7 mouse cellular contexts compared by ENCODE assay signal in genomic region chr16:10489483-10489882, GRCm38 (mm10). TPM values are rescaled to one million over a fixed set of nuclear protein-coding genes. Genes with fewer than 3 reads are reported as not detected.
DNase-seq lines count a peak whose midpoint lies in the region; ATAC-seq and TF ChIP-seq lines count a peak whose summit lies in the region.

No protein-coding gene starts in this region.

- no peaks in the 10 kb centered on the region for H3K36me3 ChIP-seq in neural tube, embryonic 11.5 days (ENCODE audit: control insufficient read depth, insufficient read depth, low read length)
- no peaks in the 10 kb centered on the region for H3K36me3 ChIP-seq in forebrain, embryonic 14.5 days (ENCODE audit: control insufficient read depth, insufficient read depth, low read length)
- no peaks in the 10 kb centered on the region for H3K36me3 ChIP-seq in limb, embryonic 14.5 days (ENCODE audit: control insufficient read depth, insufficient read depth, low read length)
- H3K36me3 ChIP-seq in stomach, embryonic 16.5 days (ENCODE audit: control insufficient read depth, insufficient read depth, low read length): no peaks in the 10 kb centered on the region

- no peaks in the 10 kb centered on the region for H3K9me3 ChIP-seq in neural tube, embryonic 11.5 days (ENCODE audit: control insufficient read depth, low read length)
- no peaks in the 10 kb centered on the region for H3K9me3 ChIP-seq in forebrain, embryonic 14.5 days (replicated peaks; ENCODE audit: control insufficient read depth, low read length)
- H3K9me3 ChIP-seq in limb, embryonic 14.5 days (ENCODE audit: control insufficient read depth, low read length): no peaks in the 10 kb centered on the region
- no peaks in the 10 kb centered on the region for H3K9me3 ChIP-seq in stomach, embryonic 16.5 days (replicated peaks; ENCODE audit: control insufficient read depth, low read length)

- no peak overlapping the region for H3K27ac ChIP-seq in neural tube, embryonic 11.5 days (ENCODE audit: low read depth, low read length)
- no peak overlapping the region for H3K27ac ChIP-seq in forebrain, embryonic 14.5 days (ENCODE audit: low read depth, low read length)
- H3K27ac ChIP-seq in limb, embryonic 14.5 days (replicated peaks; ENCODE audit: low read depth, low read length): no peak overlapping the region
- no peak overlapping the region for H3K27ac ChIP-seq in stomach, embryonic 16.5 days (ENCODE audit: low read length)

- no peaks in the 10 kb centered on the region for H3K27me3 ChIP-seq in neural tube, embryonic 11.5 days (ENCODE audit: control insufficient read depth, insufficient read depth, low read length)
- H3K27me3 ChIP-seq in forebrain, embryonic 14.5 days (replicated peaks; ENCODE audit: control insufficient read depth, insufficient read depth, low read length): no peaks in the 10 kb centered on the region
- 0 out of 2 replicates have a peak, but pooled peaks cover 9% of the 10 kb centered on the region for H3K27me3 ChIP-seq in limb, embryonic 14.5 days (ENCODE audit: control insufficient read depth, insufficient read depth, low read length)
- H3K27me3 ChIP-seq in stomach, embryonic 16.5 days (ENCODE audit: control insufficient read depth, insufficient read depth, low read length): peaks cover 3% of the 10 kb centered on the region

- DNase-seq in neural tube, embryonic 11.5 days (ENCODE audit: low spot score): no peak
- no peak for DNase-seq in neural tube, embryonic 10.5 days (ENCODE audit: extremely low spot score, low spot score)
- no peak for DNase-seq in forebrain, embryonic 14.5 days (ENCODE audit: low spot score)
- no peak for DNase-seq in limb, embryonic 14.5 days (ENCODE audit: low spot score)
- no peak for DNase-seq in layer of hippocampus, postnatal 10 days (ENCODE audit: low spot score in 2 of 2)
- DNase-seq in left cerebral cortex, adult 8-10 months (ENCODE audit: low spot score in 2 of 2): no peak

- H3K9ac ChIP-seq in neural tube, embryonic 11.5 days (ENCODE audit: low read length): no peak overlapping the region
- no peak overlapping the region for H3K9ac ChIP-seq in forebrain, embryonic 14.5 days (ENCODE audit: low read length)
- H3K9ac ChIP-seq in limb, embryonic 14.5 days (ENCODE audit: low read depth, low read length, severe bottlenecking): no peak overlapping the region
- H3K9ac ChIP-seq in stomach, embryonic 16.5 days (ENCODE audit: low read length): 0 out of 2 replicates have a peak overlapping the region, but pooled peaks have one; percentile 46

- no peak for TF ChIP-seq POLR2A in limb, embryonic 14.5 days (IDR thresholded peaks at IDR 0.05; ENCODE audit: borderline replicate concordance, extremely low read depth, insufficient read depth, insufficient read length)

- no peak for ATAC-seq in neural tube, embryonic 11.5 days (ENCODE audit: insufficient read depth, low FRiP score, low TSS enrichment)
- no peak for ATAC-seq in forebrain, embryonic 14.5 days
- no peak for ATAC-seq in limb, embryonic 14.5 days (ENCODE audit: low FRiP score, low read depth)
- no peak for ATAC-seq in stomach, embryonic 16.5 days (ENCODE audit: insufficient read depth, low FRiP score)

- H3K4me3 ChIP-seq in neural tube, embryonic 11.5 days (ENCODE audit: low read depth, low read length): no peak overlapping the region
- H3K4me3 ChIP-seq in forebrain, embryonic 14.5 days (ENCODE audit: low read depth, low read length): no peak overlapping the region
- 0 out of 2 replicates have a peak overlapping the region, but pooled peaks have one; percentile 13 for H3K4me3 ChIP-seq in limb, embryonic 14.5 days (replicated peaks; ENCODE audit: low read length)
- peak overlapping the region; percentile 22 for H3K4me3 ChIP-seq in stomach, embryonic 16.5 days (replicated peaks; ENCODE audit: low read length)

- no peaks in the 10 kb centered on the region for H3K4me1 ChIP-seq in neural tube, embryonic 11.5 days (ENCODE audit: control insufficient read depth, insufficient read depth, low read length)
- no peaks in the 10 kb centered on the region for H3K4me1 ChIP-seq in forebrain, embryonic 14.5 days (ENCODE audit: control insufficient read depth, insufficient read depth, low read length)
- 0 out of 2 replicates have a peak, but pooled peaks cover 3% of the 10 kb centered on the region for H3K4me1 ChIP-seq in limb, embryonic 14.5 days (ENCODE audit: control insufficient read depth, insufficient read depth, low read length)
- H3K4me1 ChIP-seq in stomach, embryonic 16.5 days (ENCODE audit: control insufficient read depth, insufficient read depth, low read length): no peaks in the 10 kb centered on the region

- WGBS in neural tube, embryonic 11.5 days: 8% methylated on average over 9 of the region's 9 CpGs
- WGBS in forebrain, embryonic 14.5 days: 7% methylated on average over 9 of the region's 9 CpGs
- WGBS in limb, embryonic 14.5 days: 6% methylated on average over 9 of the region's 9 CpGs
- WGBS in stomach, embryonic 16.5 days: 4% methylated on average over 9 of the region's 9 CpGs

- H3K4me2 ChIP-seq in neural tube, embryonic 11.5 days (ENCODE audit: low read depth): peak overlapping the region; percentile 1; the same call in 1 of the 2 replicates
- H3K4me2 ChIP-seq in forebrain, embryonic 14.5 days (ENCODE audit: low read length): peak overlapping the region; percentile 29; the same call in 1 of the 2 replicates
- peak overlapping the region; percentile 42 for H3K4me2 ChIP-seq in limb, embryonic 14.5 days (replicated peaks; ENCODE audit: low read depth, low read length, severe bottlenecking)
- H3K4me2 ChIP-seq in stomach, embryonic 16.5 days (ENCODE audit: low read depth, low read length): peak overlapping the region; percentile 44; the same call in 1 of the 2 replicates

RNA-seq across cellular contexts. Expression of gene Ciita, which starts 9.6 kb away (rescaled TPM):
- 0.09 and 0.12 TPM in 2 replicates for polyA plus RNA-seq in neural tube, embryonic 11.5 days (2014; fragmentation: Nextera tagmentation; extraction: Ambion mirVana)
- 0.12 and 0.15 TPM in 2 replicates for polyA plus RNA-seq in forebrain, embryonic 14.5 days (2014; fragmentation: Nextera tagmentation; extraction: Ambion mirVana)
- polyA plus RNA-seq in limb, embryonic 14.5 days (2012; rRNA removed): 0.10 TPM in 2 replicates
- 0.44 and 0.65 TPM in 2 replicates for polyA plus RNA-seq in limb, embryonic 14.5 days (2014; fragmentation: Nextera tagmentation; extraction: Ambion mirVana)
- polyA plus RNA-seq in stomach, embryonic 16.5 days (2015; fragmentation: Nextera tagmentation; extraction: Ambion mirVana): 0.49 and 0.56 TPM in 2 replicates
- total RNA-seq in layer of hippocampus, postnatal 10 days (2021): under 1 TPM; 0.07 to 0.16 TPM
- under 1 TPM in 3 of 4 experiments, not detected in 1; 0.25 to 0.42 (median 0.26) TPM for total RNA-seq in left cerebral cortex, adult 8-10 months (2022)

RNA-seq across cellular contexts. Expression of gene Tvp23a, which starts 42.3 kb away (rescaled TPM):
- 20.8 and 26.0 TPM in 2 replicates for polyA plus RNA-seq in neural tube, embryonic 11.5 days (2014; fragmentation: Nextera tagmentation; extraction: Ambion mirVana)
- polyA plus RNA-seq in forebrain, embryonic 14.5 days (2014; fragmentation: Nextera tagmentation; extraction: Ambion mirVana): 38.9 and 45.8 TPM in 2 replicates
- 17.7 and 20.7 TPM in 2 replicates for polyA plus RNA-seq in limb, embryonic 14.5 days (2012; rRNA removed)
- polyA plus RNA-seq in limb, embryonic 14.5 days (2014; fragmentation: Nextera tagmentation; extraction: Ambion mirVana): 14.0 and 17.1 TPM in 2 replicates
- polyA plus RNA-seq in stomach, embryonic 16.5 days (2015; fragmentation: Nextera tagmentation; extraction: Ambion mirVana): 9.1 TPM in 2 replicates
- 10 to 100 TPM; 37.9 to 42.0 TPM for total RNA-seq in layer of hippocampus, postnatal 10 days (2021)
- 10 to 100 TPM; 26.6 to 29.9 (median 28.4) TPM for total RNA-seq in left cerebral cortex, adult 8-10 months (2022)

RNA-seq across cellular contexts. Expression of gene Dexi, which starts 53.4 kb away (rescaled TPM):
- 24.1 and 28.2 TPM in 2 replicates for polyA plus RNA-seq in neural tube, embryonic 11.5 days (2014; fragmentation: Nextera tagmentation; extraction: Ambion mirVana)
- polyA plus RNA-seq in forebrain, embryonic 14.5 days (2014; fragmentation: Nextera tagmentation; extraction: Ambion mirVana): 16.9 and 21.6 TPM in 2 replicates
- 51.2 and 79.2 TPM in 2 replicates for polyA plus RNA-seq in limb, embryonic 14.5 days (2012; rRNA removed)
- 31.5 and 40.4 TPM in 2 replicates for polyA plus RNA-seq in limb, embryonic 14.5 days (2014; fragmentation: Nextera tagmentation; extraction: Ambion mirVana)
- 4.9 and 5.0 TPM in 2 replicates for polyA plus RNA-seq in stomach, embryonic 16.5 days (2015; fragmentation: Nextera tagmentation; extraction: Ambion mirVana)
- total RNA-seq in layer of hippocampus, postnatal 10 days (2021): 10 to 100 TPM; 33.0 to 35.5 TPM
- total RNA-seq in left cerebral cortex, adult 8-10 months (2022): 10 to 100 TPM; 59.8 to 63.5 (median 62.6) TPM

RNA-seq across cellular contexts. Expression of gene Clec16a, which starts 55.7 kb away (rescaled TPM):
- 41.4 and 44.0 TPM in 2 replicates for polyA plus RNA-seq in neural tube, embryonic 11.5 days (2014; fragmentation: Nextera tagmentation; extraction: Ambion mirVana)
- polyA plus RNA-seq in forebrain, embryonic 14.5 days (2014; fragmentation: Nextera tagmentation; extraction: Ambion mirVana): 50.2 and 65.6 TPM in 2 replicates
- polyA plus RNA-seq in limb, embryonic 14.5 days (2012; rRNA removed): 12.5 and 14.6 TPM in 2 replicates
- 29.9 and 34.9 TPM in 2 replicates for polyA plus RNA-seq in limb, embryonic 14.5 days (2014; fragmentation: Nextera tagmentation; extraction: Ambion mirVana)
- 31.0 and 33.7 TPM in 2 replicates for polyA plus RNA-seq in stomach, embryonic 16.5 days (2015; fragmentation: Nextera tagmentation; extraction: Ambion mirVana)
- total RNA-seq in layer of hippocampus, postnatal 10 days (2021): 10 to 100 TPM; 66.8 to 71.6 TPM
- 10 to 100 TPM; 89.8 to 97.2 (median 91.2) TPM for total RNA-seq in left cerebral cortex, adult 8-10 months (2022)

Comparison
In these comparisons a context has a peak if more than half of its experiments do, and no peak if none do; other contexts are left out.
1. H3K4me3 ChIP-seq: peak in limb, embryonic 14.5 days (single experiment) and stomach, embryonic 16.5 days (single experiment); none in neural tube, embryonic 11.5 days (single experiment) and forebrain, embryonic 14.5 days (single experiment).
2. Peak in every context shown above with its lines, with median percentiles within 50 percentile points of each other: H3K4me2 ChIP-seq.